Mouse (Mus musculus) c-Kit-positive CD71-positive TER-119-positive erythroid progenitor cells, embryonic 14.5 days (primary cell): ENCODE data around the gene Col4a2.

ENCODE experiments used
- DNase-seq: peaks from one replicate; pipeline ENCODE4 v3.0.0-alpha.2; 2013; ENCODE audit warnings: low spot score

Col4a2 gene

DNA sequence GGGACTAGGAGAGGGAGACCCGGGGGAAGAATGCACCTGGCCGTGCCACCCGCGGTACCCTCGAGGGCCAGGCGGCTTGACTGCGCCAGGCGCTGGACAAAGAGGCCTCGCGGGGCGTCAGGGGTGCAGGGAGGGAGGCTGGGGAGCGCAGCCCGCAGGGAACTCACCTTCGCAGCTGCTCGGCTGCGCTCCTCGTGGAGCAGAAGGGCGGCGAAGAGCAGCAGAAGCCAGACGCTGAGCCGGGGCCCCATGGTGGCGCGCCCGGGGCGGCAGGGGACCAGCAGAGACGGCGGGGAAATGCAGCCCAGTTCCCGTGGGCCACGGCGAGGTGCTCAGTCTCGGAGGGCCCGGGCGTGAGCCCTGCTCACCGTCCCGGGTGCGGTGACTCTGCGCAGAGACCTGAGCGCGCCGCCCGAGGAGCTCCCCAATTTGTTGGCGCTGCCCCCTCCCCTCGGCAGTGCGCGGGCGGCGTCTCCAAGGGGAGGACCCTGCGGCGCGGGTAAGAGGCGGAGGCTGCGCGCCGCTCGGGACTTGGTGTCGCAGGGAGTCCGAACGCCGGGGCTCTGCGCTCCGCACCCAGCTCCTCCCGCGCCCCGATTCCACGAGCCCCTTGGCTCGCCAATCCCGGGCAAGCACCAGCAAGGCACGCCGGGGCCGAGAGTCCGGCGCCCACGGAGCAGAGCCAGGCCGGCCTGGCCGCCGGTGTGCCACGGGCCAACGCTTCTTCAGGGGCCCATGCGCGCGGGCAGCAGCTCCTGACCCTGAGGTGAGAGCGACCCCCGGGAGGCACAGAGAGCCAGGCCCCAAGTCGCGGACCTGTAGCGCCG lies at the start of gene Col4a2, which contains the start of gene Col4a1:
Col4a2 (plus strand) TSS at position 457 of the 827 bp plus-strand sequence.
Col4a1 (minus strand) TSS at position 478 of the 827 bp plus-strand sequence.
- DNase-seq = no peak

DNA sequence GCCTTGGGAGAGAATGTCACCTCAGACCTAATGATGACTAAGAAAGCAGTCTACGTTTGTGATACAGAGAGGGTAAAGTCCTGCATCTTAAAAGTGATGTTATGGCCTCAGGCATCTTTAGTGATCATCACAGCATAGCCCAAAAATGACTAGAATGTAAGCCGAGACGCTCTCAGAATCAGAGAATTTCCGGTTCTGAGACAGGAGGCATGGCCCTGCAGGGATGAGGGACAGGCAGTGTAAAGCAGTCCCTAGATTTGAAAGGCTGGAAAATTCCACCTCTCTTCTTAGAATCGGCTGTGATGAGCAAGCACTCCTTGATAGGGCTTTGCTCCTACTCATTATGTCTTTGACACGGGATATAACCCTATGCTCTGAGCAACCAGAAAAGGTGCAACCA lies 48.8 kb upstream of the Col4a2 start:
- no peak for DNase-seq

DNA sequence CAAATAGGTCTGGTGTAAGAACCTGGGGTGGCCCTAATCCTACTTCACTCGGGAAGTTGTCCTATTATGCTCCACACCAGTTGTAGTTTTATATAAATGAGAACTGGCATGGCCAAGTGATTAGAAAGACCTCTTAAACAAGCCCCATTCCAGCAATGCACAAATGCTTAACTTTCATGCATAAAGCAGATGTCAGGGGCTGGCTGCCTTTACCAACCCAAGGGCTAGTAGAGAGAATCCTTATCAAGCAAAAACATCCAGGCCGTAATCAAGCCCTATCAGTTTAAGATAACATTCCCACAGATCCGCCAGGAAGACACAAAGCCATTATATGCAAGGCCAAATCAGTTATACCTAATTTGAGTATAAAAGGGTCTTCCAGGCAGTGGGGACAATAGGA lies 46.6 kb upstream of the Col4a2 start:
- DNase-seq = no peak

DNA sequence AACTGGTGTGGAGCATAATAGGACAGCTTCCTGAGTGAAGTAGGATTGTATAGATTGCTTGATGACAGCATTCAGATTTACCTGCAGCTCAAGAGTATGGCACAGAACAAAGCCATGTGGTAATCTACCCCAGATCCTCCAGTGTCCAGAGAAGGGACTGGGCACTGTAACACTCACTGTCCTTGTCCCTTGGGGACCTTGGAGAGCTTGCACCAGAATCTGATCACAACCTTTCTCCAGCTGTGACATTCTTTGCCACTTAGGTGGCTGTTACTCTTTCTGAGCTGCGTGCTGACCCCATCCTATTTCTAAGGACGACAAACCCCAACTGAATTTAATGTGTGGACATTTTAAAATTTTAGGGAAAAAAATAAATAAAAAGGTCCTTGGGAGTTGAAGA lies 46.1 kb upstream of the Col4a2 start:
- no peak for DNase-seq

DNA sequence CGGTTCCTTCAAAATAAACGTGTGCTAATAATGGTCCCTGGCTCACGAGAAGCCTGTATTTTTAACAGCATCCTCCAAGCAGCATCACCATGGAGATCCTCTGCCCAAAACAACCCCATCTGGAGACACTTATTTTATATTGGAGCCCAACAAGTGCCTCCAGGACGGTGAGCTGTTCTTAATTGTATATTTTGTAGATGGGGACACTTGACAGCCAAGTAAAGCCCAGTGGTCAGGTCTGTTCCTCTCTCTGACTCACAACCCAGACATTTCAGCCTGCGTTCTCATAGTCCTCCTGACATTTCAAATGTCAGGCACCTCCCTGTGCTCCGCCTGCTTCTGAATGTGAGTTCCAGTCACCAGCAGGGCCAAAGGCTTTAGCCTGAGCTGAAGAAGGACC lies 43.9 kb upstream of the Col4a2 start:
- DNase-seq = no peak

DNA sequence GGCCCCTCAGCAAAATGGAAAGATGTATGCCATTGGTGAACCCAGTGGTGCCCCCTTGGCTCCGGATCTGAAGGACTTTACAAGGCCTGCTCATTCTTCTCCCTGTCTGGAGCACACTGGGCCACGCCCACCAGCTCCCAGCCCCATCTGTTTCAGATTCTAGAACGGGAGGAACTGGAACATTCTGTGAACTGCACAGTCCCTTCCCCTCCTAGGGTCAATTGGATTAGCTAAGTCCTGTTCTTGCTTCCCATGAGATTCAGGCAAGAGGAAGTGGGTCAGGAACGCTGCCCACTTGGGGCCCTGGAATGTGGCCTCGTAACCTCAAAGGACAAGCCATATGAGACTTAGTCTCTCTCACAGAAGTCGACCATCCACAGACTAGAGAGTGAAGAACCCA lies 41.8 kb upstream of the Col4a2 start:
- no peak for DNase-seq

DNA sequence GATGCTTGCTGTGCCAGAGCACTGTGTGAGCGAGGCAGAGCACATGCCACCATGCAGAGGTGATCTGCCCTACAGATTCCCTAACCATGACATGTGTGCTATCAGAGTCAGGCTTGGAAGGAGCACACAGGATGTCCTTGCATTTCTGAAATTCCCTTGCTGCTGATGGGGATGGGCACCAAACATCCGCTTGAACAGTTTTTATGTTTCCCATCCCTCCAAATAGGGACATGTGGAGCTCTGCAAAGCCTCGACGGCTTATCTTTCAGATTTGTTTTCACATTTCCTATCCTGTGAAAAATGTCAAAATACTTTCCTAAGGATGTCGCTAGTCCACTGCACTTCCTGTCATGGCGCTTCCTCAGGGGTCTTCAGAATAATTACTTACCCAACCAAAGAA lies 40.4 kb upstream of the Col4a2 start:
- no peak for DNase-seq

DNA sequence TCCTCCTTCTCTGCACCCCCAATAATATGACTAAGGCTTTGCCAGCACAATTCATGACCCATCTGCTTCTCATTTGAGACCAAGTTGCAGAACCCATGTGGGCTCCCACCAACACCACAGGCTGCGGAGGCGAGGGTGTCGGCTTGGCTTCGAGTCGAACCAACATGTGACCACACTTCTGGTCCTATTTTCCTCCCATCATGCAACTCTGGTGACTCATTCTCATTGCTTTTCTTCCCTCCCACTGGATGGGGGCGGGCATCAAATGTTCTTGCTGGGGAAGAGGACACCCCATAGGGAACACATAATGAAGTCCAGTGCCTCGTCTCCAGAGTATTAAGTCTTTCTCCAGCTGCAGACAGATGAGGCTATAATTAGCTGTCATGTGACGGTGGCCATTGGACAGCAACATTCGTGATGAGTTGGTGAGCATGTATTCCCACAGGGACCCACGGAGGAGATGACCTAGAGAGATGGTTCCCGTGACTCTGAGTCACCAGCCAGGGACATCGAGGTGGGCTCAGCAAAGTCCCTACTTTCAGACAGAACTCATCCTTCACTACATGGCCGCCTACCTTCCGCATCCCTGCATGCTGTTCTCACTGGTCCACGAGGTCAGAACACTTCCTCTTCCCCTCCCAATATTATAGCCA lies 39.0 kb upstream of the Col4a2 start:
- no peak for DNase-seq

DNA sequence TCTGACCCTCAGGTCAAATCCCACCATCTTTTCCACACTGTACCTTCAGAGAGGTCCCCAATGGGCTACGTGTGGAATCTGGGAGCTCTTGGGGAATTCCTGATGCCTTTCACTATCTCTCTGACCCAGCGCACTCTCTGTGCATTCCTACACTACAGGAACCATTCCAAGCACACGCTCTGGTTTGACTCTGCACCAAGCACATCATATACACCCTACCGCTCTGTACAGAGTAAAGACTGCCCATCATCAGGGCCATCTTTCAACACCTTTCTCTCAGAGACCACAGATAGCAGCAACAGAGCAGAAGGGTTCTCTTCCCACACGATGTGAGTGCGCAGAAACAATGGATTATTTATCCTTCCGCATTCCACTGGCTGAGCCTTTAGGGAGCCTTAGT lies 38.2 kb upstream of the Col4a2 start:
- DNase-seq = no peak

DNA sequence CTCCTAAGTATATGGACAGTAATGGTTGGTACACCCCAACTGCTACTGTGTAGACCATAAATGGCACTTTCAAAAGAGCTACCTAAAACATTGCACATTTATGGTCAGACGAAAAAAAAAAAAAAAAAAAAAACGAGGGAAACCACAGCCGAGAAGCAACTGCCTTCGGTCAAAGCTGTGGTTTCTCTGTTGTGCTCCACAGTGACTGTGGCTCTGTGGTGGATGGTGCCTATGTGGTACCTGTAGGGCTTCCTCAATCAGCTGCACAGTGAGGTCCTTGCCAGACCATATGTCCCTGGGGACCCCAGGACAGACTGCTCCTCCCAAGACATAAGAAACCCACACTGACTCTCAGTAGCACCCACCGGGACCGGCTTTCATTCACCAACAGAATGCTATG lies 36.3 kb upstream of the Col4a2 start:
- no peak for DNase-seq

DNA sequence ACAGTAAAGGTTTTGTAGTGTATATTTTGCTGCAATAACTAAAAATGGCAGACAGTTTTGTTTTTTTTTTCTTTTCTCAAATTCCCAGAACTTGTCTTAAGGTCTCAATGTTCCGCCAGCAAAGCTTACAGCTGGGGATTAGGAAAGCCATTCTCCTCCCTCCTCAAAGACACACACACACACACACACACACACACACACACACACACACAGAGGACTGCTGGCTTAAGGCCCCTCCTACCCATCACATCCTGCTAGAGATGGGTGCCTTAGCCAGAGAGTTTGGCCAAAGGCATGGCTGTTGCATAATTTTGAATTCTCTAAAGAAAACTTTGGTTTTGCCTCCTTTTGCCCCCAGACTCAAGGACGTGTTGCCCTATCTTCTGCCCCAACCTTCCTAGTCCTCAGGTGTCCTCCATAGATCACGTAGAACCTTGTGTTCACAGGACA lies 35.0 kb upstream of the Col4a2 start:
- DNase-seq = no peak

DNA sequence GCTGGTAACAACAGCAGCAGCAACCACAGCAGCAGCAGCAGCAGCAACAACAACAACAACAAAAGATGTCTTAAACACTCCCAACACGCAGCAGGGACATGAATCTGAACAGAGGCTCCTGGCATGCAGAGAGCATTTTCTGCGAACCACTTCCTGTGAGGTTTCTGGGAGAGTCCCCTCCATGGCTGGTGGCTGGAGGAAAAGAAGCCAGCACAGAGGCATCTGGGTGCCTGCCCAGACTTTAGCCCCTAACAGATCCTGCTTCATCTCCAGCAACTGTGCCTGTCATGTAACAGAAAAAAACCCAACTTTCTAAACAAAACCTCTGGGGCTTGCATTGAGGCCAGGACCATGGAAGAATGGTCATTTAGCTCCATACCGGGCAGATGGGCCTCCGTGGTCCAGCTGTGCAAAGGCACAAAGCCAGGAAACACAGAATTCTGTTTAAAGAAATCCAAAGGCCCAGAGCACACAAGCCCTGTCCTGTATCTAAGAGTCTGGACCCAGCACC lies 34.4 kb upstream of the Col4a2 start:
- DNase-seq = no peak

DNA sequence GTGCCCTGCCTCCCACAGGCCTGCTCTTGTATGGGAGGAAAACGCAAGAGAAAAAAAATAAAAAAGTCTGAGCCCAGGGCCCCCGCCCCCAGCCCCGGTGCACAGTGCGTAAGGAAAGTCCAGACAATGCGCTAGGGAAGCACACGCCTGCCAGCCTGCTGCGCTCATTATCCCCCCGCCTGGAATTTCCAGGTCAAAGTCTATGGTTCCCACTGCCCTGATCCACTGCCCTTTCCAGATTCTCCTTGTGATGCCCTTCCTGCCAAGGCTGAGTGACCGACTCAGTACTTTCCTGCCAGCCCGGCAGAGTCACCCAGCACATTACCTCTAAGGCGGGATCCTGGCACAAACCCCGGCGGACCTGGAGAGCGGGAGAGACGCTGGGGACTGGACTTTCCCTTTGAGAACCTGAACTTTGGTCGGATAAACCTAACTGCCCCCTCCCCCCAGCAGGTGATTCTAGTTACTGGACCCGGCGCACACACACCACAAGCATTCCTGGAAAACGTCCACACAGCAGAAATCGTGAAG lies 33.2 kb upstream of the Col4a2 start:
- no peak for DNase-seq

DNA sequence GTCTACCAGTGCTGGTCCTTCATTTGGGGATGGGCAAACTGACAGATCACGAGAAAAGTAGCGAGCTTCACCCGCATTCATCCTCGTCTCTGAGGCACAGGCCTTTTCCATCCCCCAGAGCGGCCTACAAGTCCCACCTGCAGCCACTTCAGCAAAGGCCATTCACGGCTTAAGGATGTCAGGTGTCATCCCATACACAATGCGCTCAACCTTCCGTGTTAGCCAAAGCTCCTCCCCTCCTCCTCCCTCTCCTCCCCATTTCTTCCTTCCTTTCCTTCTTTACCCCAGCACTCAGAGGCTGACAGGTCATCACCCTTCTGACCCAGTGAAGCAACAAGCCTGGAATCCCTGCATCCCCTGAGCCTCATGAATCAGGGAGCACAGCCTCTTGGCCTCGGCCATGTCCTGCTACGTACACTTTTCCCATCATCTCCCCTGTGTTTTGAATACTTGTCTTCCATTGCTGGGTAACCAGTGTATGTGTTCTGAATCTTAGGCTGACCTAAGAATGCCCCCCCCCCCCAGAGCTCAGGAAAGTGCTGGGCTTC lies 31.8 kb upstream of the Col4a2 start:
- DNase-seq = no peak

DNA sequence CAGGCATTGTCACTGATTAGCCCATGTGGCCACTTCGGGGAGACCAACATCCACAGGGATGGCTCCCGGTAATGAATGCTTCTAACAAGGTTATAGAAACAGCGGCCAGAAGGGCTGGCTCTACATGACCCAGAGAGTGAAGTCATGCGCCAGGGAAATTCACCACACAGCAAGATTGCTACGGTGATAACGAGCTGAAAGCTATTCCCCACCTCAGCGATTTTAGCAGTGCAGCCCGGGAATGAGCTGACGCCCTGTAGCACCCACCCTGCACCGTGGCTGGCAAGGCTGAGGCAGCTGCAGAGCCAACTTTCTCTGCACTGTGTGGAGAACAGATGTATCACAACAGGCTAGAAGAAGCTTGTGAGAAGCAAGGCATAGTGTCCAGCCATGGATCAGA lies 30.5 kb upstream of the Col4a2 start:
- DNase-seq = no peak

DNA sequence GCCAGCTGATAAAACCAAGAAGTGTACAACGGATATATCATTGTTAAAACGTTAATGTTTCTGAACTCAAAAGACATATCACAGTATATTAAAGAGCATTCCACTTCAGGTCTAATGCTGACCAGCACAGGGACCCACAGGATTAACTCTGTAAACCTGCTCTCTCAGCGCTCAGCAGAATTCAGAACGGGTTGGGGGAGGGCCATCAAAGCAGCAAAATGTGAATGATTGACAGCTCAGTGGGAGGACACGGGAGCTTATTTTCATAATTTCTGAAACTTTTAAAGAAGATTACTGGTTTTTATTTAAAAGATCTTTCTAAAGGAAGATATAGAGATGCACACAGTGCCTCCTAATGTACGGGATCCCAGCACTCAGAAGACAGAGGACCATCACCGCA lies 29.9 kb upstream of the Col4a2 start:
- no peak for DNase-seq

DNA sequence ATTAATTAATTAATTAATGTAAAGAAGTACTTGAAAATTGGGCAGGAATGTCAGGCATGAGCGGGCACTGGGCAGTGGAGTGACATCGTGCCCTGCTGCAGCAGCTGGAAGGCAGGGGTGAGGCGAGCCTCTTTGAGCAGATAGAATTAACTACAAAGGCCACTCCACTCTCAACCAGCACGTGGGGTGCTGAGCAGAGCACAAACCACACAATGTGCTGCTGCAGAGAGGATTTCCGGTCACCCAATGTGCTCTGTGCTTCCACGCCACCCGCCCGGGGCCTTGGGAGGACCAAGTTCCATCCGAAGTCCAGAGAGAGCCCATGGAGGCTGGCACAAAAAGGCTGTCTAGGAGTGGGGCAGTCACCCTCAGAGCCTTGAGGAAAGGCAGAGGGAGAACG lies 29.4 kb upstream of the Col4a2 start:
- DNase-seq = no peak

DNA sequence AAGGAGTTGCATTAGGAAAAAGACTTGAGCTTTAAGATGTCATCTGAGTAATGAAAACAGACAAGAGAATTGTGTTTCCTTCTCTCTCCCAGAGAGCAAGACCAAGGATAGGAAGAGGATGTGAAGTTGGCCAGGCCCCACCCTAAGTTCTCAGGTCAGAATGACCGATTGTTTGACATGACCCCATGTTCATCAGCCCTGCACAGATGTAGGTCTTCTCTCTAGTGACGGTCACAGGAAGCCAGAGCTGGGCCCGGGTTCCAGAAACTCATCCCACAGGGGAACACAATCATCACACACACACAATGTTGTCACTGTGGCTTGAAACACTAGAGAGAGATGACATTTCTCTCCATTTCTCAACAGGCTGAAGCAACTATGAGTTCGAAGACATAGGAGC lies 27.2 kb upstream of the Col4a2 start:
- DNase-seq = no peak

DNA sequence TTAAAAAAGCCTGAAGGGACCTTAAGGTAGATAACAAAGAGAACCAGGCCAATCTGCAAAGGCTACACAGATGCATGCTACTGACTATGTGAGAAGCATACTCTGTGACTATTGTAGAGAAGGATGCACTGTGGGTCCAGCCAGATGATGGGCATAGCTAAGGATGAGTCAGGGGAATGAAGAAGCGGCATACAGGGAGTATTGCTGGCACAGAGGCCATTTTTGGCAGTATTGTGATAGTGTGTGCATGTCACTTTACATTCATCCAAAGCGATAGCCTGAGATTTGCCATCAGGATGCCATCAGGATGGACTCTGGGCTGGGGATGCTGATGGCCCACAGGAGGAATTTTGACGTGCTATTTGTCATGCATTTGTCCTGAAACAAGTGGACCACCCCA lies 25.5 kb upstream of the Col4a2 start:
- no peak for DNase-seq

DNA sequence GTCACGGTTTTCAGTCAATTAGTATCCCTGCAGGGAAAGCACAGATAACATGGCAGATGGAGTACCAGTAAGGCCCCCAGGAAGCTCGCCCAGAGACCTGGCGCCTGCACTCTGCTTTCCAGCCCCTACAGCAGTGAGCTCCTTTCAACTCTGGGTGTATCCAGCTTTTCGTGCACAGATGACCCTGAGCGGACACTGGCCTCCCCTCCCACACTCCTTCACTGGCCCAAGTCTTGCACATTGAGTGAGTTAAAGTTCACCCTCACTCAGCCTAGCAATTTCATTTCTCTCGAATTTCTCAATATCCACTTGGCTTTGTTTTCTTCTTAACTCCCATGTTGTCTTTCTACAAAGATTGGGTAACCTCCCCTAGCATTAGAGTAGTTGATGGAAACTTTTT lies 24.3 kb upstream of the Col4a2 start:
- no peak for DNase-seq

DNA sequence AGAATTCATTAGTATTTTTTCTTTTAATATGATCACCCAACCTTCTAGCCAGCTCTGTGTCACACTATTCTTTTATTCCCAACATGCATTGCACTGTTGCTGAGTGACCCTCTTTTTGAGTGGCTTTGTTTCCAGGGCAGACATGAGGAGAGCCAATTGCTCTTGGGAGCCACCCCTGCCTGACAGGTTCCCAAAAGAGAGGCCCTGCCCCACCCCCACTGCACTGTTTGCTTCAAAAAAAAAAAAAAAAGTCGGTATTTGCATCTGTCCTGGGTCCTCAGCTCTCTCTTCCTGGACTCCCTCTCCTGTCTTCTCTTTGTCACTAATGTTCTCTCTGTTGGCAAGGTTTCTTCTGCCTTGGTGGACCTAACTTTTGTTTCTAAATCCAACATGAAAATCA lies 22.1 kb upstream of the Col4a2 start:
- no peak for DNase-seq

DNA sequence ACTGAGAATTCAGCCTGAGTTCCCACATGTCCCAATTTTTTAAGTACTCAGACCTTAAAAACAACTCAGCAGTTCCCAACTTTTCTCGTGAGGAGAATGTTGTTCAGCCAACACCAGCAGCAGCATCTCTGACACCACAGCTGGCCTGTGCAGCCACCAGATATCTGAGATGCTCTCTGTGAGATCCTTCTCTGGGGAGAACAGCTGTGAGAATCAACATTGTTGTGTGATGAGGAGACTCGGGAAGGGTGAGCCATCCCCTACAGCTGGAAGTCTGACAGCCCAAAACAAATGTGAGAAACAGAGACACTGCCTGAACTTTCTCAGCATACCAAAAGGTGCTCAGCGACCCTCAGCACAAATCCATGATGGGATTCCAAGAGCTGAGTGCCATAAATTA lies 20.0 kb upstream of the Col4a2 start:
- DNase-seq = no peak
